ENCODE assay signal across 8 mouse cellular contexts in genomic region chr8:120832022-120832421, GRCm38 (mm10).
A peak's percentile ranks its signal among the peaks of the same experiment; 100 is the strongest.
DNase-seq lines count a peak whose midpoint lies in the region; ATAC-seq and TF ChIP-seq lines count a peak whose summit lies in the region.

No protein-coding gene starts in this region.

- WGBS in heart, embryonic 16.5 days: 5% methylated on average over 14 of the region's 14 CpGs
- WGBS in liver, embryonic 15.5 days (ENCODE audit: insufficient replicate concordance): 9% methylated on average over 14 of the region's 14 CpGs
- 50% methylated on average over 12 of the region's 14 CpGs for WGBS in thymus, adult 2 months
- WGBS in forebrain, postnatal 0 days: 47% methylated on average over 13 of the region's 14 CpGs

- H3K4me3 ChIP-seq in heart, embryonic 16.5 days (ENCODE audit: low read length): peak overlapping the region; percentile 38
- H3K4me3 ChIP-seq in liver, embryonic 15.5 days (replicated peaks): peak overlapping the region; percentile 23; the same call in 1 of the 2 replicates
- H3K4me3 ChIP-seq in thymus, adult 2 months (ENCODE audit: control insufficient read depth, insufficient read depth, low read length): no peak overlapping the region
- H3K4me3 ChIP-seq in forebrain, postnatal 0 days (ENCODE audit: low read depth, low read length): no peak overlapping the region

- H3K4me1 ChIP-seq in heart, embryonic 16.5 days (ENCODE audit: control insufficient read depth, insufficient read depth, low read length): peaks cover 7% of the 10 kb centered on the region
- H3K4me1 ChIP-seq in liver, embryonic 15.5 days (replicated peaks): no peaks in the 10 kb centered on the region; the same call in 1 of the 2 replicates
- no peaks in the 10 kb centered on the region for H3K4me1 ChIP-seq in thymus, adult 2 months (replicated peaks; ENCODE audit: control insufficient read depth, insufficient read depth, low read length)
- no peaks in the 10 kb centered on the region for H3K4me1 ChIP-seq in forebrain, postnatal 0 days (ENCODE audit: insufficient read depth)

- no peak for TF ChIP-seq CTCF in thymus, adult 2 months (IDR thresholded peaks at IDR 0.05; ENCODE audit: borderline replicate concordance, control insufficient read depth, extremely low read depth, insufficient read depth, low read length, poor library complexity)
- no peak for TF ChIP-seq CTCF in forebrain, postnatal 0 days (IDR thresholded peaks at IDR 0.05; ENCODE audit: low read depth)

- no peak overlapping the region; the same call in 1 of the 2 replicates for H3K9ac ChIP-seq in heart, embryonic 16.5 days (ENCODE audit: low read length)
- H3K9ac ChIP-seq in liver, embryonic 15.5 days: no peak overlapping the region
- no peak overlapping the region for H3K9ac ChIP-seq in forebrain, postnatal 0 days

- TF ChIP-seq POLR2A in thymus, adult 2 months (IDR thresholded peaks at IDR 0.05; ENCODE audit: control insufficient read depth, extremely low read depth, insufficient read depth, low read length, poor library complexity): no peak

- peak overlapping the region; percentile 63 for H3K4me2 ChIP-seq in heart, embryonic 16.5 days (ENCODE audit: low read depth, low read length)
- peak overlapping the region; percentile 37 for H3K4me2 ChIP-seq in liver, embryonic 15.5 days
- H3K4me2 ChIP-seq in forebrain, postnatal 0 days (ENCODE audit: low read depth): no peak overlapping the region

- intact Hi-C loops in gastrocnemius, postnatal 14 days (cut with DNase I; ENCODE audit: low total_unique reads): no loop called here

- no peaks in the 10 kb centered on the region for H3K9me3 ChIP-seq in heart, embryonic 16.5 days (replicated peaks; ENCODE audit: control insufficient read depth, low read length)
- H3K9me3 ChIP-seq in liver, embryonic 15.5 days (replicated peaks): no peaks in the 10 kb centered on the region
- no peaks in the 10 kb centered on the region for H3K9me3 ChIP-seq in forebrain, postnatal 0 days (ENCODE audit: low read length)

- no peak for ATAC-seq in heart, embryonic 16.5 days (replicated peaks; ENCODE audit: extremely low read depth, insufficient read depth, low FRiP score)
- no peak for ATAC-seq in liver, embryonic 15.5 days (ENCODE audit: insufficient read depth)
- ATAC-seq in forebrain, postnatal 0 days: no peak

- peak; percentile 22 for DNase-seq in urinary bladder, postnatal 25 days (ENCODE audit: low spot score)
- no peak for DNase-seq in urinary bladder, postnatal 10 days (ENCODE audit: low spot score)
- peak; percentile 66 for DNase-seq in yolk sac, embryonic 10.5 days (ENCODE audit: low spot score)
- no peak for DNase-seq in thymus, adult 2 months
- DNase-seq in forebrain, postnatal 0 days: no peak
- DNase-seq in gastrocnemius, postnatal 14 days: no peak

- H3K27me3 ChIP-seq in heart, embryonic 16.5 days (ENCODE audit: control insufficient read depth, insufficient read depth, low read length): peaks cover 21% of the 10 kb centered on the region
- H3K27me3 ChIP-seq in liver, embryonic 15.5 days: peaks cover 8% of the 10 kb centered on the region; the same call in 1 of the 2 replicates
- no peaks in the 10 kb centered on the region for H3K27me3 ChIP-seq in thymus, adult 2 months (ENCODE audit: control insufficient read depth, insufficient read depth, low read length)
- H3K27me3 ChIP-seq in forebrain, postnatal 0 days (ENCODE audit: insufficient read depth, low read length): no peaks in the 10 kb centered on the region; the same call in 1 of the 2 replicates

- H3K27ac ChIP-seq in heart, embryonic 16.5 days (ENCODE audit: low read length): no peak overlapping the region
- no peak overlapping the region for H3K27ac ChIP-seq in liver, embryonic 15.5 days (replicated peaks)
- H3K27ac ChIP-seq in thymus, adult 2 months (ENCODE audit: control insufficient read depth, insufficient read depth, low read length): no peak overlapping the region
- H3K27ac ChIP-seq in forebrain, postnatal 0 days (ENCODE audit: low read depth, low read length): no peak overlapping the region

- H3K36me3 ChIP-seq in heart, embryonic 16.5 days (ENCODE audit: control insufficient read depth, insufficient read depth): no peaks in the 10 kb centered on the region
- no peaks in the 10 kb centered on the region for H3K36me3 ChIP-seq in liver, embryonic 15.5 days (replicated peaks)
- no peaks in the 10 kb centered on the region for H3K36me3 ChIP-seq in thymus, adult 2 months (ENCODE audit: control insufficient read depth, insufficient read depth, low read length)
- no peaks in the 10 kb centered on the region for H3K36me3 ChIP-seq in forebrain, postnatal 0 days (ENCODE audit: insufficient read depth)

Comparison
In these comparisons a context has a peak if more than half of its experiments do, and no peak if none do; other contexts are left out.
1. DNase-seq: peak in urinary bladder, postnatal 25 days (single experiment) and yolk sac, embryonic 10.5 days (single experiment); none in urinary bladder, postnatal 10 days (single experiment), thymus, adult 2 months (single experiment), forebrain, postnatal 0 days (single experiment) and gastrocnemius, postnatal 14 days (single experiment).
2. H3K4me3 ChIP-seq: peak in heart, embryonic 16.5 days (single experiment) and liver, embryonic 15.5 days (single experiment); none in thymus, adult 2 months (single experiment) and forebrain, postnatal 0 days (single experiment).